Mouse (Mus musculus): ENCODE measurements around the gene Fli1. TPM values are rescaled to one million over a fixed set of nuclear protein-coding genes. Genes with fewer than 3 reads are reported as not detected.

Fli1 gene
- polyA plus RNA-seq, 1 experiment from 2014 or later = 27.3 TPM

DNA sequence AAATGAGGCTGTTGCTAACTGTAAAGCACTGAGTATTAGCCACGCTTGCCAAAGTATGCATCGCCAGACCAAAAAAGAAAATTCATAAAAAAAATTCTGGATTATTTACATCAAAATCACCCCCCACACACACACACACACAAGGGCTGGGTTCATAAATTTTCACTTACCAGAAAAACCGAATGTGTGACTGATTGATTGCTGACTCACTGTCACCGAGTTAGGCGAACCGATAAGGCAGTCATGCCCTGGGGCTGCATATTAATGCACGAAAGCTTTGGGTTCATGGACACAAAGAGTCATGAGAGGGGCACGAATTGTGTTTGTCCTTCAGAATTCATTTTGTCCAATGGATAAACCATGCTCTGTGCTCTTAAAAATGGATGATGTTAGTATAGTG lies 17.2 kb upstream of the Fli1 start:
- no peaks in the 10 kb centered on the region for H3K36me3 ChIP-seq (ENCODE audit: control insufficient read depth, insufficient read depth, low read length)
- no peaks in the 10 kb centered on the region for H3K27me3 ChIP-seq (ENCODE audit: control insufficient read depth, insufficient read depth, low read length)
- peaks cover 20% of the 10 kb centered on the region for H3K4me1 ChIP-seq (ENCODE audit: control insufficient read depth, insufficient read depth, low read length)
- no peaks in the 10 kb centered on the region for H3K9me3 ChIP-seq (ENCODE audit: control insufficient read depth, low read length)
- no peak overlapping the region for H3K27ac ChIP-seq (ENCODE audit: low read depth, low read length)
- WGBS = 57% methylated on average over 8 of the region's 8 CpGs
- ATAC-seq (ENCODE audit: low FRiP score, low TSS enrichment) = no peak
- H3K4me3 ChIP-seq (ENCODE audit: low read length) = no peak overlapping the region
- H3K9ac ChIP-seq (ENCODE audit: low read depth, low read length) = no peak overlapping the region
- no peak overlapping the region for H3K4me2 ChIP-seq (replicated peaks; ENCODE audit: low read depth, low read length)

DNA sequence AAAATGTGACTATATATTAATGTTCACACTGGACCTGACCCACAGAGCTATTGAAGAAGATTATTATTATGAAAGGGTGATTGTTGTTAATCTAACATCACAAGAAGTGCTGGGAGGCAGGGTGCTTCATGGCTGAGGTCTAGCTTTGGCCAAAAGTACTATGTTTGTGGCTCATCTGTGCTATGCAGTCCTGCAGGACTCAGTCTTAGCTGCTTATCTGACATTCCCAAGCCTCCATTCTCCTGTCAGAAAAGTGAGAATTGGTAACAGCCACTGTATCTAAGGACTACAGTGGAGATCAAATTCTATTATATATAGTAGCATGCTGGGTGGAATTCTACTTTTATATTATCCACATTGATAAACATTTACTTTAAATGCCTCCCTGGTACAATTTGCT lies 16.8 kb upstream of the Fli1 start:
- Histone ChIP-seq H3K4me3 (ENCODE audit: low read length) (no peak overlapping the region), H3K27ac (ENCODE audit: low read depth, low read length) (no peak overlapping the region), H3K36me3 (ENCODE audit: control insufficient read depth, insufficient read depth, low read length) (no peaks in the 10 kb centered on the region), H3K9me3 (ENCODE audit: control insufficient read depth, low read length) (no peaks in the 10 kb centered on the region), H3K27me3 (ENCODE audit: control insufficient read depth, insufficient read depth, low read length) (no peaks in the 10 kb centered on the region), H3K4me1 (ENCODE audit: control insufficient read depth, insufficient read depth, low read length) (peaks cover 16% of the 10 kb centered on the region), H3K9ac (ENCODE audit: low read depth, low read length) (no peak overlapping the region), H3K4me2 (replicated peaks; ENCODE audit: low read depth, low read length) (no peak overlapping the region)
- no peak for ATAC-seq (ENCODE audit: low FRiP score, low TSS enrichment)

GRCm38 (mm10) chr9:32556313-32556712 lies 13.7 kb upstream of the Fli1 start:
- H3K4me2 ChIP-seq (replicated peaks; ENCODE audit: low read depth, low read length) = no peak overlapping the region
- WGBS = 72% methylated on average over 7 of the region's 7 CpGs
- no peak overlapping the region for H3K4me3 ChIP-seq (ENCODE audit: low read length)
- no peaks in the 10 kb centered on the region for H3K36me3 ChIP-seq (ENCODE audit: control insufficient read depth, insufficient read depth, low read length)
- no peak overlapping the region; the same call in 1 of the 2 replicates for H3K27ac ChIP-seq (ENCODE audit: low read depth, low read length)
- H3K27me3 ChIP-seq (ENCODE audit: control insufficient read depth, insufficient read depth, low read length) = no peaks in the 10 kb centered on the region
- ATAC-seq (ENCODE audit: low FRiP score, low TSS enrichment) = no peak
- H3K9ac ChIP-seq (ENCODE audit: low read depth, low read length) = no peak overlapping the region
- no peaks in the 10 kb centered on the region for H3K9me3 ChIP-seq (ENCODE audit: control insufficient read depth, low read length)
- H3K4me1 ChIP-seq (ENCODE audit: control insufficient read depth, insufficient read depth, low read length) = no peaks in the 10 kb centered on the region

DNA sequence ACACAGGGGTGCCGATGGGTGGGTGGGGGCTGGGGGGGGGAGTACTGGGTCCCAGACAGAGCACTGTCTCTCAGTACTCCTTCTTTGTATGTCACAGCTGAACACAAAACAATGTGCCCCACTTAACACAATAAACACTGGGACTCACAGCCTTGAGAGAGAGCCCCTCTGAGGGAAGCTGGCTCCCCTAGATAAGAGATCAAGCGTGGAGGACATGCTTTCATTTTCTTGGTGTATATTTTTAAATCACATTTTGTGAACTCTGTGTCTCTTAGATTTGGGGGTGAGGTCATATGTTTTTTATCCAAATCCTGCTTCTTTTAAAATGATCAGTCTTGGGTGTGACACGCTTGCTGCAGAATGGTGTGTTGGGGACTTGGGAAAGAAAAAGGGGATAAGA lies 12.6 kb upstream of the Fli1 start:
- 85% methylated on average over 3 of the region's 3 CpGs for WGBS
- no peak overlapping the region for H3K9ac ChIP-seq (ENCODE audit: low read depth, low read length)
- no peak for ATAC-seq (ENCODE audit: low FRiP score, low TSS enrichment)

GRCm38 (mm10) chr9:32550541-32550940 lies 7.9 kb upstream of the Fli1 start:
- no peak overlapping the region for H3K27ac ChIP-seq (ENCODE audit: low read depth, low read length)
- H3K9ac ChIP-seq (ENCODE audit: low read depth, low read length) = no peak overlapping the region
- H3K4me3 ChIP-seq (ENCODE audit: low read length) = no peak overlapping the region
- no peaks in the 10 kb centered on the region for H3K36me3 ChIP-seq (ENCODE audit: control insufficient read depth, insufficient read depth, low read length)
- ATAC-seq (ENCODE audit: low FRiP score, low TSS enrichment) = peak; percentile 58
- H3K9me3 ChIP-seq (ENCODE audit: control insufficient read depth, low read length) = no peaks in the 10 kb centered on the region
- 4% methylated on average over 10 of the region's 10 CpGs for WGBS
- no peak overlapping the region; the same call in 1 of the 2 replicates for H3K4me2 ChIP-seq (replicated peaks; ENCODE audit: low read depth, low read length)
- peaks cover 33% of the 10 kb centered on the region for H3K4me1 ChIP-seq (ENCODE audit: control insufficient read depth, insufficient read depth, low read length)
- peaks cover 5% of the 10 kb centered on the region; the same call in 1 of the 2 replicates for H3K27me3 ChIP-seq (ENCODE audit: control insufficient read depth, insufficient read depth, low read length)

More for the DNA sequence above, 12.6 kb upstream of the Fli1 start:
- Histone ChIP-seq H3K36me3 (ENCODE audit: control insufficient read depth, insufficient read depth, low read length) (no peaks in the 10 kb centered on the region), H3K27me3 (ENCODE audit: control insufficient read depth, insufficient read depth, low read length) (no peaks in the 10 kb centered on the region), H3K4me3 (ENCODE audit: low read length) (no peak overlapping the region), H3K4me1 (ENCODE audit: control insufficient read depth, insufficient read depth, low read length) (peaks cover 8% of the 10 kb centered on the region), H3K27ac (ENCODE audit: low read depth, low read length) (no peak overlapping the region), H3K9me3 (ENCODE audit: control insufficient read depth, low read length) (no peaks in the 10 kb centered on the region), H3K4me2 (replicated peaks; ENCODE audit: low read depth, low read length) (no peak overlapping the region)

GRCm38 (mm10) chr9:32549462-32550384 lies 7.1 kb upstream of the Fli1 start:
- peaks cover 40% of the 10 kb centered on the region for H3K4me1 ChIP-seq (ENCODE audit: control insufficient read depth, insufficient read depth, low read length)
- H3K27ac ChIP-seq (ENCODE audit: low read depth, low read length) = peak overlapping the region; percentile 14; the same call in 1 of the 2 replicates
- no peaks in the 10 kb centered on the region for H3K36me3 ChIP-seq (ENCODE audit: control insufficient read depth, insufficient read depth, low read length)
- no peak overlapping the region for H3K4me2 ChIP-seq (replicated peaks; ENCODE audit: low read depth, low read length)
- no peak overlapping the region for H3K4me3 ChIP-seq (ENCODE audit: low read length)
- H3K27me3 ChIP-seq (ENCODE audit: control insufficient read depth, insufficient read depth, low read length) = peaks cover 5% of the 10 kb centered on the region; the same call in 1 of the 2 replicates
- 15% methylated on average over 6 of the region's 6 CpGs for WGBS
- H3K9ac ChIP-seq (ENCODE audit: low read depth, low read length) = no peak overlapping the region
- ATAC-seq (ENCODE audit: low FRiP score, low TSS enrichment) = no peak
- no peaks in the 10 kb centered on the region for H3K9me3 ChIP-seq (ENCODE audit: control insufficient read depth, low read length)

GRCm38 (mm10) chr9:32546731-32547130 lies 4.1 kb upstream of the Fli1 start:
- peaks cover 11% of the 10 kb centered on the region; the same call in 1 of the 2 replicates for H3K27me3 ChIP-seq (ENCODE audit: control insufficient read depth, insufficient read depth, low read length)
- H3K4me3 ChIP-seq (ENCODE audit: low read length) = no peak overlapping the region
- 57% methylated on average over 2 of the region's 2 CpGs for WGBS
- H3K9me3 ChIP-seq (ENCODE audit: control insufficient read depth, low read length) = no peaks in the 10 kb centered on the region
- peaks cover 58% of the 10 kb centered on the region for H3K4me1 ChIP-seq (ENCODE audit: control insufficient read depth, insufficient read depth, low read length)
- no peaks in the 10 kb centered on the region for H3K36me3 ChIP-seq (ENCODE audit: control insufficient read depth, insufficient read depth, low read length)
- no peak overlapping the region for H3K4me2 ChIP-seq (replicated peaks; ENCODE audit: low read depth, low read length)
- no peak overlapping the region for H3K9ac ChIP-seq (ENCODE audit: low read depth, low read length)
- H3K27ac ChIP-seq (ENCODE audit: low read depth, low read length) = no peak overlapping the region
- no peak for ATAC-seq (ENCODE audit: low FRiP score, low TSS enrichment)

DNA sequence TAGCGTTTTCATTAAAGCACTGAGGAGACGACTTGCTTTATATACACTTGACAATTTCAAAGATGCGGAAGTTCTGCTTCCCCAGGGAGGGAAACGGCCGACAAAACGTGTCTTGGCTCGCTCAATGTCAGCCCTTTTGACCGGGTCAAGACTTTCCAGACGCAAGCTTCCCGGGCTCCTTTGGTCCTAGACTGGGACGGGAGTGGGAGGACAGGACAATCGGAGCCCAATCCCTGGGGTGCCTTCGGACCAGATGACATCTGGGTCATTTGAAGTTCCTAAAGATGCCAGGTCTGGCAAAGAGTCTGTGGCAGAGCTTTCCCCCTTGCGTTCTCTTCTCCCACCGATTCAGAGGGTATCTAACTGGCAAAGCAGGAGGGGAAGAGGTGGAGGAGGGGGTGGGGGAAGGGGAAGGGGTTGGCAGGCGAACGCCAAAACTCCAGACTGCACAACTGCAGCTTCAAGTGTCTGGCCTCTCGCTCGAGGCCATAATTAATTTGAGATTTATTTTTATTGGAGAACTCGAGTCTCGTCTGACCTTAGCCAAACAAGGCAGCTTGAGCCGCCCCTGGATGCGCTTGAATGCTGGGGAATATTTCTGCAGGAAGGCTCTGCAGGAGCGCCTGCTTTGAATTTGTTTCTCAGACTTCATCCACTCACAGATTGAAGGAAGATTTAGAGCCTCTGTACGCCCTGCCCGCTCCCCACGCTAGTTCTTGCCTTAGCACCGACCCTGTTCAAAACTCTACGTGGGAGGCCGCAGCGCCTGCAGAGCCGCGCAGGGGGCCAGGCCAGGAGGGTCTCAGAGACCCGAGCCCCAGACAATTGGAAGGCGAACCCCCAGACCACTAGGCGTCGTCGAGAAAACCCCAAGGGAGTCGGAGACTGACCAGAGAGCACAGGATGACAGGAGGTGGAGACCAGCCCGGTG lies 2.3 kb upstream of the Fli1 start:
- Histone ChIP-seq H3K4me1 (ENCODE audit: control insufficient read depth, insufficient read depth, low read length) (peaks cover 47% of the 10 kb centered on the region), H3K27ac (ENCODE audit: low read depth, low read length) (peak overlapping the region; percentile 51), H3K9ac (ENCODE audit: low read depth, low read length) (no peak overlapping the region; the same call in 1 of the 2 replicates), H3K27me3 (ENCODE audit: control insufficient read depth, insufficient read depth, low read length) (peaks cover 11% of the 10 kb centered on the region; the same call in 1 of the 2 replicates), H3K9me3 (ENCODE audit: control insufficient read depth, low read length) (no peaks in the 10 kb centered on the region), H3K4me2 (replicated peaks; ENCODE audit: low read depth, low read length) (peak overlapping the region; percentile 32), H3K4me3 (ENCODE audit: low read length) (peak overlapping the region; percentile 13), H3K36me3 (ENCODE audit: control insufficient read depth, insufficient read depth, low read length) (no peaks in the 10 kb centered on the region)
- peak; percentile 59 for ATAC-seq (ENCODE audit: low FRiP score, low TSS enrichment)
- 3% methylated on average over 40 of the region's 40 CpGs for WGBS

All from kidney, embryonic 14.5 days (tissue).